Mouse (Mus musculus) hindbrain, postnatal 0 days (tissue): ENCODE results near the gene Henmt1. TPM values are rescaled to one million over a fixed set of nuclear protein-coding genes. Genes with fewer than 3 reads are reported as not detected.

Experiments
- ATAC-seq: fragments of 200-750 bp; cut with Nextera tagmentation; 2 replicates; pipeline ENCODE4 v1.8.0; 2017; ENCODE audit warnings: mild to moderate bottlenecking, moderate TSS enrichment, moderate library complexity
- DNase-seq: peaks from one replicate; pipeline ENCODE4 v3.0.0-alpha.2; 2015; ENCODE audit warnings: low spot score
- H3K27ac ChIP-seq: fragments of 300-500 bp; sonication (generic); 2 replicates; pipeline ENCODE4 v1.5.1; 2014; ENCODE audit warnings: mild to moderate bottlenecking
- H3K27me3 ChIP-seq: fragments of 300-500 bp; sonication (generic); 2 replicates; pipeline ENCODE4 v1.6.1; 2014; ENCODE audit warnings: low read length, mixed read lengths; ENCODE audit not compliant: insufficient read depth
- H3K36me3 ChIP-seq: fragments of 300-500 bp; sonication (generic); 2 replicates; pipeline ENCODE4 v1.6.1; 2014; ENCODE audit warnings: low read length, mixed read lengths; ENCODE audit not compliant: insufficient read depth
- H3K4me1 ChIP-seq: fragments of 300-500 bp; sonication (generic); 2 replicates; pipeline ENCODE4 v1.6.1; 2014; ENCODE audit warnings: antibody characterized with exemption, low read length, mixed read lengths; ENCODE audit not compliant: insufficient read depth
- H3K4me2 ChIP-seq: fragments of 300-500 bp; sonication (generic); 2 replicates; pipeline ENCODE4 v1.6.1; 2014; ENCODE audit warnings: low read depth, mild to moderate bottlenecking, low read length, moderate library complexity, mixed read lengths
- H3K4me3 ChIP-seq: fragments of 300-500 bp; sonication (generic); 2 replicates; pipeline ENCODE4 v1.5.1; 2014; ENCODE audit warnings: low read length
- H3K9ac ChIP-seq: fragments of 300-500 bp; sonication (generic); replicated peaks from 2 replicates; pipeline ENCODE4 v1.6.1; 2014; ENCODE audit warnings: mild to moderate bottlenecking, low read length, moderate library complexity, mixed read lengths
- H3K9me3 ChIP-seq: fragments of 300-500 bp; sonication (generic); 2 replicates; pipeline ENCODE4 v1.6.1; 2016; ENCODE audit warnings: low read length, mixed read lengths
- CTCF ChIP-seq: IDR thresholded peaks from 2 replicates; pipeline ENCODE4 v1.5.1; 2016; ENCODE audit warnings: antibody characterized with exemption, control low read depth, low read depth
- WGBS: fragments of 180-500 bp; shearing (Covaris S2); extraction: QIAGEN DNeasy Blood & Tissue Kit; methylation state at CpG from one replicate; pipeline ENCODE4 v1.1.7; 2014; 5-methylcytosine and 5-hydroxymethylcytosine counted together
- polyA plus RNA-seq: library from polyadenylated mRNA; unstranded; fragments of >200 nt; fragmentation: Nextera tagmentation; extraction: Ambion mirVana; gene quantifications from 2 replicates; pipeline ENCODE4 v1.2.1, GENCODE M21; 2015
- total RNA-seq: library from RNA; depleted of rRNA; stranded (reverse); fragments of >200 nt; gene quantifications from 2 replicates; pipeline ENCODE4 v1.2.3, GENCODE M21; 2014; rRNA removed

The Henmt1 gene
- total RNA-seq (1.0 and 2.2 TPM in 2 replicates), polyA plus RNA-seq (2.0 and 2.6 TPM in 2 replicates)

DNA sequence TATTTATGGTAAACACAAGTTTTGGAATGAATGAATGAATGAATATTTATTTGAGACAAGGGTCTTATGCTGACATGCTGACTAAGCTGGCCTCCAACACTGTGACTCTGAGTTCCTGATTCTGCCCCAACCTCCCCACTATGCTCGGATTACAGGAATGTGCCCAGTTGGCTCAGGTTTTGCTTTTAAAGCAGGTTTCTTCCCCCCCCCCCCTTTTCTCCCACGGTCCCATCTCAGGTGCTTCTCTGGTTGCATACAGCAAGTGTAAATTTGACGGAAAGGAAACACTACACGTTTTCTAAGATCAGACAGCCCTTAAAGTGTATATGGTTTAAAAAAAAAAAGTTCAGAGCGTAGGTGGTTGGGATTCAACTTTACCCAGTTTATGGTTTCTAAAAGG, at the start of gene Henmt1:
Henmt1 (plus strand) TSS at position 301 of the 400 bp plus-strand sequence.
- no peak within 1 kb of the TSS for H3K27ac ChIP-seq
- H3K9ac ChIP-seq: 0 out of 2 replicates have a peak within 1 kb of the TSS, but pooled peaks have one; percentile 19
- H3K9me3 ChIP-seq: no peaks in the 10 kb centered on the region
- DNase-seq (no peak), ATAC-seq (no peak)
- H3K27me3 ChIP-seq: no peaks in the 10 kb centered on the region
- peak within 1 kb of the TSS; percentile 14 for H3K4me3 ChIP-seq
- no peaks in the 10 kb centered on the region for H3K4me1 ChIP-seq
- H3K4me2 ChIP-seq: peak within 1 kb of the TSS; percentile 46
- WGBS: 85% methylated on average over 5 of the region's 5 CpGs
- H3K36me3 ChIP-seq: no peaks in the 10 kb centered on the region
- no peak for TF ChIP-seq CTCF

DNA sequence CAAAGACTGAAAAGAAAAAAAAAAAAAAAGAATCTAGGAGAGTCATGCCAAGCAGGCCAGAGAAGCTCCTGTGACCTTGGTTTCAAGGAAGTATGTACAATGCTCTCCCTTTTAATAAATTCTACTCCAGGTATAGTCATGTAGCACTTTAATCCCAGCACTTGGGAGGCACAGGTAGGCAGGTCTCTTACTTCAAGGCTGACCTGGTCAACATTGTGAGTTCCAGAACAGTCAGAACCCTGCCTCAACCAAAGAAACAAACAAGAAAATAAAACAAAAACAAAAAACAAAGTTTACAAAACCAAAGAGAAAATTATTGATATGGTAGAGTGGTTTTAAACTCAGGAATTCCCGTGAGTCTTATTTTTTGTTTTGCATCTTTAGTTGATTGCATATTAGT, 49.8 kb upstream of the Henmt1 start, which contains the start of gene Fndc7:
Fndc7 (minus strand) TSS at position 101 of the 400 bp plus-strand sequence.
- no peak within 1 kb of the TSS for H3K9ac ChIP-seq
- H3K36me3 ChIP-seq: no peaks in the 10 kb centered on the region
- no peaks in the 10 kb centered on the region for H3K27me3 ChIP-seq
- H3K4me2 ChIP-seq: no peak within 1 kb of the TSS
- no peaks in the 10 kb centered on the region for H3K9me3 ChIP-seq
- TF ChIP-seq CTCF: no peak
- ATAC-seq: no peak
- H3K27ac ChIP-seq: no peak within 1 kb of the TSS
- WGBS: 85% methylated on average over 1 of the region's 1 CpGs
- H3K4me3 ChIP-seq: no peak within 1 kb of the TSS
- no peak for DNase-seq
- no peaks in the 10 kb centered on the region for H3K4me1 ChIP-seq

DNA sequence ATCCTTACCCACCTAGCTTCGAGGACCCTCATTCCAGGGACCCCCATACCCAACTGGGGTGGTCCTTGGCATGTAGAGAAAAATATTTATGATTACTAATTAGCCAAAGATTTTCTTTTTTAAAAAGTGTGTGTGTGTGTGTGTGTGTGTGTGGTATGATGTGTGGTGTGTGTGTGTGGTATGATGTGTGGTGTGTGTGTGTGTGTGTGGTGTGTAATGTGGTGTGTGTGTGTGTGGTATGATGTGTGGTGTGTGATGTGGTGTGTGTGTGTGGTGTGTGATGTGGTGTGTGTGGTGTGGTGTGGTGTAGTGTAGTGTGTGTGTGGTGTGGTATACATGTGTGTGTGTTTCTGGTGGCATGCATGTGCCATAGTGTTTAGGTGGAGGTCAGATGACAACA, 47.6 kb upstream of the Henmt1 start:
- Histone ChIP-seq H3K4me3 (no peak overlapping the region), H3K27ac (no peak overlapping the region), H3K4me1 (no peaks in the 10 kb centered on the region), H3K9me3 (no peaks in the 10 kb centered on the region), H3K4me2 (no peak overlapping the region), H3K27me3 (no peaks in the 10 kb centered on the region), H3K36me3 (no peaks in the 10 kb centered on the region), H3K9ac (no peak overlapping the region)
- DNase-seq: no peak
- no peak for TF ChIP-seq CTCF
- ATAC-seq: 0 out of 2 replicates have a peak, but pooled peaks have one; percentile 32
- 69% methylated on average over 1 of the region's 1 CpGs for WGBS

DNA sequence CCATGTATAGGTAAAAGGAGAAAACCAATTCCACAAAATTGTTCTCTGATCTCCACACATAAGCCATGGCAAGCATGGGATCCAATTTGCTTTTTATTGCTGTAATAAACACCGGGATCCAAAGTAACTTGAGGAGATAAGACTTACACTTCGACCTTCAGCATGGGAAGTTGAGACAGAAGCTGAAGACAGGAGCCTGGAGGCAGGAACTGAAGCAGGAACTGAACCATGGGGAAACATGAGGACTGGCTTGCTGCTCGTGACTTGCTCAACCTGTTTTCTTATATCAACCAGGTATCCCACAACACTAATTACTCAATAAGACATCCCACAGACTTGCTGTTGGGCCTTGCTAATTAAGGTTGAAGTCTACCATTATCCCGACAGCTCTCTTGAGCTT, 46.8 kb upstream of the Henmt1 start:
- TF ChIP-seq CTCF: no peak
- 77% methylated on average over 4 of the region's 4 CpGs for WGBS
- Histone ChIP-seq H3K36me3 (no peaks in the 10 kb centered on the region), H3K9me3 (no peaks in the 10 kb centered on the region), H3K4me2 (no peak overlapping the region), H3K9ac (no peak overlapping the region), H3K4me3 (no peak overlapping the region), H3K27me3 (no peaks in the 10 kb centered on the region), H3K27ac (no peak overlapping the region), H3K4me1 (no peaks in the 10 kb centered on the region)
- DNase-seq: no peak
- no peak for ATAC-seq

DNA sequence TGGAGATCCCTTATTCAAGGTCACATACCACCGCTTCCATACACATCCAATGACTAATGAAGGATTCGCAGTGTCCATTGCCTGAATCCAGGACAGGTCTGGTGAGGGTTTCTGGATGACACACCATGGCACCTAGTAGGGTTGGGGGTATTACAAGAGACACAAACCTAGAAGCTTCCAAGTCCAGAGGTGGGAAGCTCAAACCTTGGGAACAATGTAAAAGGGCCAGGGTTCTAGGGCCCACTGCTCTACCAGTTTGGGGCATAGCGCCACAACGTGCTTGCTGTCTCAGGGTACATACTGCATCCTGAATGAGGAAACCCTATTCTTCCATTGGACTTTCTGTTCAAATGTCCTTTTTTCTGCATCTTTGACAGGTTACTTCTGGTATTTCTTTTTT, 41.0 kb upstream of the Henmt1 start:
- H3K9me3 ChIP-seq: no peaks in the 10 kb centered on the region
- ATAC-seq (peak; percentile 52; the same call in 1 of the 2 replicates), DNase-seq (no peak)
- WGBS: 93% methylated on average over 4 of the region's 4 CpGs
- H3K4me3 ChIP-seq: no peak overlapping the region
- no peaks in the 10 kb centered on the region for H3K4me1 ChIP-seq
- H3K36me3 ChIP-seq: peaks cover 3% of the 10 kb centered on the region; the same call in 1 of the 2 replicates
- no peak overlapping the region for H3K4me2 ChIP-seq
- no peaks in the 10 kb centered on the region for H3K27me3 ChIP-seq
- no peak overlapping the region for H3K9ac ChIP-seq
- TF ChIP-seq CTCF: no peak
- no peak overlapping the region for H3K27ac ChIP-seq

DNA sequence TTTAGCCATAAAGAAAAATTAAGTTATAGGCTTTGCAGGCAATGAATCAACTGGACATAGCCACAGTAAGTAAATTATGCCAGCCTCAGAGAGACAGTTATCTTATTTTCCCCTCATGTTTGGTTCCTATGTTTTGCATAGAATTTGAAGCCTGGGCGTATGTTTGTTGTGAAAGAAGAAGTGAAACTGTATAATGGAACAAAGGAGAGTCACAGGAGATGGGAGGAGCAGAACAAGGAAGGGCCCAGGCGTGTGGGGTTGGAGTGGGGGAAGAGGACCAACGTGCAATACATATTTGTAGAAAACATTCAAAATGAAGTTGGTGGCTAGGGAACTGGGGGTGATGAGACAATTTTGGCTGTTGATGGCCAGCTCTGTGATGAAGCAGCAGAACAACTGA, 39.5 kb upstream of the Henmt1 start:
- H3K4me1 ChIP-seq: no peaks in the 10 kb centered on the region
- no peak overlapping the region for H3K4me3 ChIP-seq
- H3K27me3 ChIP-seq: no peaks in the 10 kb centered on the region
- peaks cover 18% of the 10 kb centered on the region for H3K36me3 ChIP-seq
- no peaks in the 10 kb centered on the region for H3K9me3 ChIP-seq
- H3K4me2 ChIP-seq: no peak overlapping the region
- DNase-seq (no peak), ATAC-seq (no peak)
- no peak overlapping the region for H3K9ac ChIP-seq
- WGBS: 92% methylated on average over 3 of the region's 3 CpGs
- H3K27ac ChIP-seq: no peak overlapping the region
- TF ChIP-seq CTCF: no peak

DNA sequence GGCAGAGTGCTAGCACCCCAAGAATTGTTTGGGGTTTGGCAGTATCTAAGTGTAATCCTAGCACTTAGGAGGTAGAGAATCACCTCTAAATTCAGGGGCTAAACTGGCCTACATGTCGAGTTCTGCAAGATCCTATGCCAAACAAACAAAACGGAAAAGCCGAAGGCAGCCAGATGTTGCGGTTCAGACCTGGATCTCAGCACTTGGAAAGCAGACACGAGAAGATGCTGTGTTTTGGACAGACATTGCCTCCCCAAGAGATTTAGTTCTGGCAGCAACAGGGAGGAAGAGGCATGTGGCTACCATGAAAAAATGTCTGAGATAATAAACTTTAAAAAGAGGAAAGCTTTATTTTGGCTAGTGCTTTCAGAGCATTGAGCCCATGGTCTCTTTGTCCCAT, 39.0 kb upstream of the Henmt1 start:
- no peaks in the 10 kb centered on the region for H3K9me3 ChIP-seq
- H3K4me2 ChIP-seq: no peak overlapping the region
- no peak overlapping the region for H3K9ac ChIP-seq
- DNase-seq (no peak), ATAC-seq (no peak)
- no peaks in the 10 kb centered on the region for H3K4me1 ChIP-seq
- H3K4me3 ChIP-seq: no peak overlapping the region
- WGBS: 78% methylated on average over 5 of the region's 5 CpGs
- H3K27me3 ChIP-seq: no peaks in the 10 kb centered on the region
- no peak for TF ChIP-seq CTCF
- no peak overlapping the region for H3K27ac ChIP-seq
- peaks cover 19% of the 10 kb centered on the region for H3K36me3 ChIP-seq
